Mouse (Mus musculus): ENCODE results near the gene Amd1.
A peak's percentile ranks its signal among the peaks of the same experiment; 100 is the strongest.

Amd1 gene

DNA sequence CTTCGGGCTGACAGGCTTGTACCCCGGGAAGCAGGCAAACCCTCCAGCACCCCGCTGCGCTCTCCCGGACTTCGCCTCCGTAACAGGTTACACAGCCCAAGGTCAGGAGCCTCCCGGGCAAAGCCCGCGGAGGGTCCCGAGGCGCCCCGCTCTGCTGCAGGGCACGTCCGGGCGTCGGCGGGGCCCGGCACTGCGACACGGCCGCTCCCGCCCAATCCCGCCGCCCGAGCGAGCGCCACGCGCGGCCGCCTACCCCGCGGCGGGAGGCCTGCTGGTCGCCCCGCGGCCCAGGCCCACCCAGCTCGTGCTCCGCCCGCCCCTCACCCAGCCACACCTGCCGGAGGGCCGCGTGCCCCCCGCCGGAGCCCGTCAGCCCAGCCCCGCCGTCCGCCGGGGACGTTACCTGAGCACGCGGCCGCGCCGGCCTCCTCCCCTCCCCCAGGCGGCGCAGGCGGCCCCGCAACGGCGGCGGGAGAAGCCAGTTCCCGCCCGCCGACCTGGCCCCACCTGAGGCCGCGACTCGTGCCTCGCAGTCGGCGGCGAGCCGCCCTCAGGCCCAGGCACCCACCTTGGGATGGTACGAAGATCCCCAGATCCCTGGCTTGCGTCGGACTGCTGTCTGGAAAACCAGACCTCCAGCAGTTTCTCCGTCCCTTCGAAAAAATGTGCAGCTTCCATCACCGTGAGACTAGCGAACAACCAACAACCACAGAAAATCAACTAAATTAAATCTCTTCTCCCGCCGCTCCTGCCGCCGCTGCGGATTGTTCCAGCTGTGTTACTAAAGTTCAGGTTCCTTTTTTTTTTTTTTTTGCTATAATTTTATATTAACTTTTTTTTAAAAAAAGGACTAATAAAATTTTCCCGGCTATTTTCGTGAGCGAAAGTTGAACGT lies 558 bp downstream of the Amd1 start:
- peak; percentile 56 for DNase-seq (ENCODE audit: low read depth, low spot score)

DNA sequence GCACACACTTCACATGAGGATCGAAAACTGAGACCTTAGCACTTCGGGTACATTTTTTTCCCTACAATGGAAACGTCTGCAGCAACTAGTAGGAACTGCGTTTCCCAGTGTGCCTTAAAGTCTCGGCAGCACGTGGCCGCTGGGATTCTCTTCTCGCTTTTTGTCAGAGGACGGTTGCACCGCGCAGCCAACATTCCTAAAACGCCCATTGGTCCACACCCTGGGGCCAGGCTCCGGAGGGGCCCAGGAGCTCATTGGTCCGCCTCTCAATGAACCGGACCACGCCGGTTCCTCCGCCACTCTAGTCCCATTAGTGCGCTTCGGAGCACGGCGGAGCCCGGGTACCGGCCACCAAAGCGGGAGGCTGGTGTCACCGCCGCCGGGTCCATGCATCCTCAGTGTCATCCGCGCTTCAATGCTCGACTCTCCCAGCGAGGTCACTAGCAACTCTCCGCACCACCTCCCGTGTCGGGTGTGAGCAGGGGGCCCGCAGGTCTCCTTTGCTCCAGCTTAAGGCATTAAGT lies 1.3 kb downstream of the Amd1 start:
- peak; percentile 96 for DNase-seq (ENCODE audit: low read depth, low spot score)

DNA sequence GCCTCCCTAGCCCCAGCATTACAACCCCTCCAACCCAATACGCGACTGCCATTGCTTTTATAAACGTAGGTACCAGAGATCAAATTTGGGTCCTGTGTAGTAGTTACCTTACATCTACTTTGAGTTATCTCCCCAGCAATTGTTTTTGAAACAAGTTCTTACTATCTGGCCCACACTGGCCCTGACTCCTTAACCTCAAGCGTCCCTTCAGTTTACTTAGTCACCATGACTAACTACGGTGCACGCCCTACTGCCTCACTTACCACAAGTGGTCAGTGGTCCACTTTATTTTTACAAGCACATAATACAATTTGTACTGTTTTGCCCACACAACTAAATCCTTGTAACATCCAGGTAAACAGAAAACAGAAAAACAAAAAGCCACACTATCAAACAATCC lies 9.3 kb downstream of the Amd1 start:
- DNase-seq (ENCODE audit: low read depth, low spot score) = no peak

DNA sequence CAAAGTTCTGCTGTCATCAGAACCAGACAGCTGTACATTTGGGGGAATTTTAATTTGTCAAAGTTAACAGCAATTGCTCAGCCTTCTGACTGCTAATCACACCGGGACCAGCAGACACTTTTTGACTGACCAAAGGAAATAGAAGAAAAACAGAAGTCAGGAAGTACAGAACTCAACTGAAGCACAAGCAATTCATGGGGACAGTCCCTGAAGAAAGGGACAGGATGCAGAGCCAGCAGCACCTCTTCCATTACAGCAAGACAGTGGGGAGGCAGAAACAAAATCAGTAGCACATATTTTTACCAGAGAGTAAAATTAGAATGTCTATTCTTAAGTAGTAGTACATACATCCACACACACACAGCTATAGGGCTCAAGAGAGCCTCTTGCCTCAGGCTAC lies 15.2 kb downstream of the Amd1 start:
- DNase-seq (ENCODE audit: low read depth, low spot score) = no peak

DNA sequence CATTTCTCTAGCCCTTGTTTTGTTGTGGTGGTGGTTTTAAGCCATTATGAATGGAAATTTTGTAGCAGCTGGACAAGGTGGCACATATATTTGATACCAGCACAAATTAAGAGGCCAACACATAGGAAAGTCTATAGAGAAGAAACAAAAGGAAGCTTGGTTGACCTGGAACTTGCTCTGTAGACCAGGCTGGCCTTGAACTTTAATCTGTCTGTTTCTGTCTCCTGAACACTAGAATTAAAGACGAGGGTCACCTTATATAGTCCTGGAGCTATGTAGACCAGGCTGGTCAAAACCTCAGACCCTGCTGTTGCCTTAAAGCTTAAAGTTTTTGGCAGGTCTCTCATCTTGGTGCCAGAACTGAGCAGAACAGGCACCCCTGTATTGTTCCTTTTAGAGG lies 16.4 kb downstream of the Amd1 start:
- no peak for DNase-seq (ENCODE audit: low read depth, low spot score)

DNA sequence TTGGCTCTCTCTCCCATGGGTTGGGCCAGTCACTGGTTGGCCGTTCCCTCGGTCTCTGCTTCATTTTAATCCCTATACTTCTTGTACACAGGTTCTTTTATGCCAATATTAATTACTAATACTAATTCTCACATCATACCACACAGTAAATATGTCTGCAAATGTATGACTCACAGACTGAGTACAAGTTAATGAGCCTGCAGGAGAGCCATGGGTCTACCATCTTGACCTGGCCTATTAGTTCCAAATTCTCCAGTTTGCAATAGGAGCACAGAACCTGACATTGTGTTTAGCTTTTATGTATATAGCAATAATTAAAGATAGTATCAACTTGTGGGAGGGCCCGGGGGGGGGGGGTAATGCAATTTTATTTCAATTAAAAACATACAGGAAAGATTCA lies 17.0 kb downstream of the Amd1 start:
- no peak for DNase-seq (ENCODE audit: low read depth, low spot score)

DNA sequence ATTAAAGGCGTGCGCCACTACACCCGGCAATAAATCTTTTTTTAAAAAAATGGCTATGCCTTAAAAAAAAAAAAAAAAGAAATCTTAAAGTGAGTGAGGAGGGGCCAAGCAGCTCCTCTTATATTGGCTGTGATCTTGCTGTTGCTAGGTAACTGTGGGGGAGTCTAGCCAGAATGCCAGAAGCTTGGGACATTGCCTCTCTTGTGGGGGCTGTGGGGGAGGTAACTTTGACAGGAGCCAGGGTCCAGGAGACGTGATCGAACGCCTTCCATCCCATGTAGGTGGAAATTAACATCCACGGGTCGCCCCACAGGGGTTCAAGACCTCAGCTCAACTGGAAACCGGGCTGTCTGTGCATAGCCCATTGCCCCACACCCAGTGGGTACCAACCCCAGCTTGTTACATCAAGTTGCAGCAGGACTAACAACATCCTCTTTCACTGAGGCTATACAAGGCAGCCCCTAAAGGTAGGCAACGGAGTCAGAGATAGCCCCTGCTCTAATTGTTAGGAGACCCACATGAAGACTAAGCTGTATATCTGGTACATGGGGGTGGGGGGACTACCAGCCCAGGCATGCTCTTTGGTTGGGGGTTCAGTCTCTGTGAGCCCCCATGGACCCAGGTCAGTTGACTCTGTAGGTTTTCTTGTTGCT lies 17.7 kb downstream of the Amd1 start:
- peak; percentile 37 for DNase-seq (ENCODE audit: low read depth, low spot score)

DNA sequence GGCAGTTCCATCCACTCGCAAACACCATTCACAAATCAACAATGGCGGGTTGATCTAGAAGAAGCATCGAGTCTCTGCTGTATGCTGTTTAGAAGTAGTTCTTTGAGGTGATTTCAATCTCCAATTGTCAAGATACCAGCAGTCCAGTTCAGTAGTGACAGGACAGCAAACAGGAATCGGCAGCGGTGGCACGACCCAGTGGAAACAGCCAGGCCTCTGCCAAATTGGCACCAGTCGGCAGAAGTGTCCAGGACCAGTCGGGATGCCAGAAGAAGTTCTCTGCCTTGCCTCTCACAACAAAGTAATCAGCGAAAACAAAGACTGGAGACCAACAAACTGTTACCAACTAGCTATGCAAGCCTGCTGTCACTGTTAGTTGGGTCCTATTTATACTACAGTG lies 18.4 kb downstream of the Amd1 start:
- DNase-seq (ENCODE audit: low read depth, low spot score) = no peak

DNA sequence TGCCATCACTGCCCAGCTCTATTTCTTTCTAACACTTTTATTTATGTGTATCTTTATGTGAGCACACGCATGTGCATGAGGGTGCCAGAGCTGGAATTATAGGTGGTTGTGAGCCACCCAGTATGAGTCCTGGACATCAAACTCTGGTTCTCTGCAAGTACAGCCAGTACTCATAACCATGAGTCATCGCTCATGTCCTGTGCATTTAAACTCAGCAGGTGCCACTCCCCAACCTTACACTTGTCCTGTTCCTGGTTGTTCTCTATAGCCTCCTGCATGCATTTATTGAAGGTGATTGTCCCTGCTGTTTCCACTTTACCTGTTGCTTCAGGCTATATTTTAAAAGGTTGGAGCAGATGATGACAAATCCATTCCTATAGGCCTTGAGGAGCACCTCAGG lies 20.4 kb downstream of the Amd1 start:
- no peak for DNase-seq (ENCODE audit: low read depth, low spot score)

DNA sequence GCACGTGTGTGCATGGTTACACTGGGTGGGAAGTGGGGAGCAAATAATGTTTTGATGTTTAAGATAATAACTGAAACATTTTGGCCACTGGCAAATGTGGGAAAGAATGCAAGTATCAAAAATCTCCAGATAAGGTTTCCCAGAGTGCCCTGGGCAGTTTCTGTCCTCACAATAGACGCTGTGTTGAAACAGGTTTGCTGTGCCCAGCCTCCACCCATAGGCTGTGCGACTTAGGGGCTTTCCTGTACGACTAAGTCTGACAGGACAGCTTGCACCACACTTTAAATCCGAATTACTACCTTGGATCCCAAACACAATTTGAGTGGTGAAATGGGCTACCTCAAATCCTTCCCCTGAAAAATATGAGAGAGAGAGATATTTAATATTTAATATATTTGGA lies 23.7 kb downstream of the Amd1 start:
- no peak for DNase-seq (ENCODE audit: low read depth, low spot score)

DNA sequence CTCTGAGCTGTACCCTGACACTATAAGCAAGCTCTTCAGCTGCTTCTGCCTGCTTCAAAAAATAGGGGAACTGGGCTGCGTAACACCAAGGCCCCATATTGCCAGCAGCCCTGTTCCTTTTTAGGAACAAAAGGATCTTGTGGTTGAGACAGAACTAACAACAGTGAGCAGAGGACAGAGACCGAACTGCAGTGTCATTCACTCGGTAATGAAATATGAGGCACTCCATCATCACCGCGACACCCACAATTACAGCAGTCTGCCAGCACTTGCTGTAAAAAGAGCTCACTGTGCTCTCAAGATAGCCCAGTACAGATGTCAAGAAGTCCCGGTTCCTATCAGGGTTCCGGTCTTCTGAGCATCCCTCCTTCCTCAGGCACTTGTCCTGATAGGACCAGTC lies 26.0 kb downstream of the Amd1 start:
- DNase-seq (ENCODE audit: low read depth, low spot score) = peak; percentile 54

DNA sequence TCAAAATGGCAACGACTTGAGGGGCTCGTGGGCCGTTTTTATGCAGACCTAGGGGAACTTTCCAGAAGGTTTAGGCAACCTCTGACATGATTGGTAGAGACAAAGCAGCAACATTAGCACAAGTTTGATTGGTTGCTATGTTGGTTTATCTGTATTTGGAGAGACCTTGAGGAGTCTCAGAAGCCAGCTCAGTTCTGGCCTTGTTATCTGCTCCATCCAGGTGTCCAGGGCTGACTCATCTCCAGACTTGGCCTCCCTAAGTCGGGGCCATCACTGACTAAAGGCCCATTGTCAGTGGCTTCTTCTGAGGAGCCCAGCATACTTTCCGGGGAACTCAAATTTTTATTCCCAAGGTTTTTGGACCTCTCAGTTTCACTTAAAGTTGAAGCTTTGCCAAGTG lies 28.0 kb downstream of the Amd1 start:
- DNase-seq (ENCODE audit: low read depth, low spot score) = no peak

DNA sequence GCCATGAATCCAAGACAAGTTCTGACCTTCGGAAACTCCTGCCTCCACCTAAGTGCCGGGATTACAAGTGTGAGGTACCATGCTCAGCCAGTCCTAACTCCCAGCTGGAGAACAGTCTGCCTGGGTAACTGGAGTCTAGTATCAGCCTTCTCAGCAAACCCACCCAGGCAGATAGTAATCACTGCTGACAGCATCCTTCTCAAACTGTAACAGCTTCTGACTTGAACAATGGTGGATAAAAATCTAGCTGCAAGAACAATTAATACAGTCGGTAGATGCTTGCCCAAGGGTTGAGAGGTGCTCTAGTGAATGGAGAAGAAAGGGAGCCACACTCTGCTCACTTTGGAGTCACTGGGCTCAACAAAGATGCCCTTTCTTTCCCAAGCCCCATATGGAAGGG lies 30.8 kb downstream of the Amd1 start:
- no peak for DNase-seq (ENCODE audit: low read depth, low spot score)

DNA sequence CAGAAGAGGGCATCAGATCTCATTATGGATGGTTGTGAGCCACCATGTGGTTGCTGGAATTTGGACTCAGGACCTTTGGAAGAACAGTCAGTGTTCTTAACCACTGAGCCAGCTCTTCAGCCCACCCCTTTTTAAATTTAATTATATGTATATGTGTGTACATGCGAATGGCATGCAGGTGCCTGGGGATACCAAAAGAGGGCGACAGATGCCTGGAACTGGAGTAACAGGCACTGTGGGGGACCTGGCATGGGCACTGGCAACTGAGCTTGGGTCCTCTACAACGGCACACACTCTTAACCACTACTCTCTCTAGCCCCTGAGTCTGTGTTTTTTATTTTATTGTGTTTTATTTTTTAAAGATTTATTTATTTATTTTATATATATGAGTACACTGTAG lies 37.1 kb downstream of the Amd1 start:
- no peak for DNase-seq (ENCODE audit: low read depth, low spot score)

DNA sequence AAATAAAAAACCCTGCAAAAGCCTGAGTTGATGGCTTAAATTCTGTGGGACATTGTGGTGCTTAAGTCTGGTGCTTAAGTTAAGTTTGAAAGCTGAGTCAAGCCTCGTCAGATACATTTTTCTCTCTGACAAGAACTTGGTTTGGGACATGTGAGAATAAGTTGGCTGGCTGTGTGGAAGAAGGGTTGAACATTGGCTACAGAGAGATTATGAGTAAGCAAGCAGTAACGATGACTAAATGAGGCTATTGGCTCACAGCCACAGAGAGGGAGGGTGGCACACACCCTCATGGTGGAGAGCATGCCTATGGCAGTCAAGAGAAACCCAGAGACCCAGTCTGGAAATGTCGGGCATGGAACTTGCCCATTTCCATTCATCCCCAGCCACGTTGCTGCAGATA lies 38.3 kb downstream of the Amd1 start:
- DNase-seq (ENCODE audit: low read depth, low spot score) = peak; percentile 45

DNA sequence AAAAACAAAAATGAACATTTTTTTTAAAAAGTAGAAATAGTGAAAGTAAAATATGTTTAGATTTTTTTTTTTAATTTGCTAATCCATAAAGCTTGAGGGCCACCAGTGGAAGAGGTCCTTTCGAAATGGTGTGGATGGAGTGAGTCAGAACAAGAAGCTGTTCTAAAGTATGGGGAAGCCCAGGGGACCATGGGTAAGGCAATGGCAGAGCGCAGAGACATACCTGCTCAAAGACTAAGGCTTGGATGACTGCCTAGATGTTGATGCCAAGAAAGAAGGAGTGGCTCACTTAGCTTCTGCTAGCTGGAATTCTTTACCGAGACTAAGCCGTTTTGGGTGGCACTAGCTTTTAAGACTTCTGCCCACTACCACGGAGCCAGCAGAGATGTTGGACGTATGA lies 39.8 kb downstream of the Amd1 start:
- no peak for DNase-seq (ENCODE audit: low read depth, low spot score)

DNA sequence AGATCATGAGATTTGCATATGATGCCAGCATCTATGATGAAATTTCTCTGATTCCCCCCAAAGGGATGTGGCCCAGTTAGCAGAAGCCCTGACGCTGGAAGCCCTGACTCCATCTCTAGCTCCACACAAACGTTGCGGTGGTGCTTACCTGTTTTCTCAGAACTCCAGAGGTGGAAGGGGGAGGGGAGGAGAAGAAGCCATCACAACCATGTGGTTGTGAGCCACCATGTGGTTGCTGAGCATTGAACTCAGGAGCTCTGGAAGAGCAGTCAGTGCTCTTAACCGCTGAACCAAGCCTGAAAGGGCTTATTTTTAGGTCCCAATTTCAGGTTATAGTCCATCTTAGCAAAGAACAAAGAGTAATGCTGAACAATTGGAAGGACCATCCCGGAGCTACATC lies 41.7 kb downstream of the Amd1 start:
- no peak for DNase-seq (ENCODE audit: low read depth, low spot score)

DNA sequence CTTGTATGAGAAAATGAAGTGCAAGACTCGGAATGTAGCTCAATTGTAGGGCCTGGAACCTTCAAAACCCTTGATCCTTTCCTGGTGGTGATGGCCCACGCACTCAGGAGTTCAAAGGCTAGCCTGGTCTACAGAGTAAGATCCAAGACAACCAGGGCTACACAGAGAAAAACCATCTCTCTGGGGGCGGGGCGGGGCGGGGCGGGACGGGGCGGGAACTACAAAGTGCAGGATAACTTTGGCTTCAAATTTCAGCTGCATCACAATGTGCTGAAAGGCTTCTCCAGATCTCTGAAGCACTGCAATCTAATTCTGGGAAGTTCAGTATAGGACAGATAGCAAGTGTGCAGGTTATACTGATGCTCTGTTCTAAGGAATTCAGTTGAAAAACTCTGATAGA lies 42.4 kb downstream of the Amd1 start:
- no peak for DNase-seq (ENCODE audit: low read depth, low spot score)

DNA sequence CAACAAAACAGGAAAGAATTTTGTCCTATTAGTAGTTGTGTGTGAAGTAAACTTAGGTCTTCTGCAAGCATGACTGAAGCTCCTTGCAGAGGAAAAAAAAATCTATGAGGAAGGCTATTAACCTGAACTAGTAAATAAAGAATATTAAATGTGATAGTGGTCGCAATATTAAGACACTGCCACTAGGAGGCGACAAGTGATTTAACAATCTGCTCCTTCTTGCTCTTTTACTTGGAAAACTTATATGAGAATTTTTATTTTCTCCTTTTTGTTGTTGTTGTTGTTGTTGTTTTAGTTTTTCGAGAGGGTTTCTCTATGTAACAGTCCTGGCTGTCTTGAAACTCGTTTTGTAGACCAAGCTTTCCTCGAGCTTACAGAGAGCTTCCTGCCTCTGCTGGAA lies 43.0 kb downstream of the Amd1 start:
- DNase-seq (ENCODE audit: low read depth, low spot score) = peak; percentile 73

DNA sequence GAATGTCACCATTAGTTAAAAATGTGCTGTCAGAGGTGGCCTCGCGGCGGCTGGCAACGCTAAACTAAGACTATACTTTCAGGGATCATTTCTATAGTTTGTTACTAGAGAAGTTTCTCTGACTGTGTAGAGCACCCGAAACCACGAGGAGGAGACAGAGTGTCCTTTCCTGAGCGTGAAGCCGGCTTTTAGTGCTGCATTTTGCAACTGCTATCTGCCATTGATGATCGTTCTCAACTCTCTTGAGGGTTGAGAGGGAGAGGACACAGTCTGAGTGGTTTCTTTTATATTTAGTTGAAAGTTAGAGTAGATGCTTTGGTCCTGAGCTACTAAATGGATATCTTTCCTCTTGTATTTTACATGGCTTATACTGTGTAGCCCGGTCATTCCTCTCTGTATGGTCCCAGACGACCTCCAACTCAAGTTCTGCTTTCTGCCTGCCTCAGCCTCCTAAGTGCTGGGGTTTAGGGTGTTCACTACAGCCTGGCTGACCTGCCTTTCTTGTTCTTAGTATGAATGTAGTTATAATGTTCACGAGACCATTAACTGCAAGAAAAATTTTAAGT lies 43.5 kb downstream of the Amd1 start:
- DNase-seq (ENCODE audit: low read depth, low spot score) = peak; percentile 92

DNA sequence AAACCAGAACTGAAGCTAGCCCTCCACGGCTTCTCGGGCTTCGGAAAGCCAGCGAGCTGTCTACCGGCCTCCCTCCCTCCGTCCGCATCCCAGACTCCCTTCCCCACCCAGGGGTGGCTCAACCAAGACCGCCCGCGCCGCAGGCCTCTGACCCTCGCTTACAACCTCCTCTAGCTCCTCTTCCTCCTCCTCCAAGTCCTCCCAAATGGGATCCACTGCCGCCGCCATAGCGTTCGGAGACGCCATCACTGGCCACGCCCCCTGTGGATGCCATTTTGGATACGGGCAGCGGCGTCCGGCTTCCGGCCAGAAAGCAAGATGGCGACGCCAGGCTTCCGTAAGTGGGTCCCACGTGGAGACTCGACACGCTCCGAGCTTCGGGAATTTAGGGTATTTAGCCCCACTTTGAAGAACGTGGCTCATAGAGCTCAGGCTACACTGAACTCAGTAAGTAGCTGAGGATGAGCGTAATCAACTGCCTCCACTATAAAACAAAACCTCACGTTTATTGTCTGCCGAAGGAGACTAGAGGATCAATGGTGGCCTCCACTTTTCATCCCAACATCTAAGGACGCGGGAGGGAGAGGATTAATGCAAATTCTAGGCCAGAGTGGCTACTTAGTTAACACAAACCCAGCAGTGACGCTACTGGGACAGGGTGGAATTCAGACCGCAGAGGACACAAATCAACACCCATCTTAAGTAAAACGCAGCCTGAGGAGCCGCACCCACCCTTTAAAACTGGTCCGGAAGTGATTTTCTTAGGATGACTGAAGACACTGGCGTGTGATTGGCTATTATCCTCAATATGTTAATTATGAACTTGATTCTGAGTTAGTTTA lies 44.4 kb downstream of the Amd1 start, which contains the start of gene Gtf3c6:
Gene Gtf3c6, minus strand, starts transcription at position 695 of the 842 bp plus-strand sequence.
- peak; percentile 96 for DNase-seq (ENCODE audit: low read depth, low spot score)

DNA sequence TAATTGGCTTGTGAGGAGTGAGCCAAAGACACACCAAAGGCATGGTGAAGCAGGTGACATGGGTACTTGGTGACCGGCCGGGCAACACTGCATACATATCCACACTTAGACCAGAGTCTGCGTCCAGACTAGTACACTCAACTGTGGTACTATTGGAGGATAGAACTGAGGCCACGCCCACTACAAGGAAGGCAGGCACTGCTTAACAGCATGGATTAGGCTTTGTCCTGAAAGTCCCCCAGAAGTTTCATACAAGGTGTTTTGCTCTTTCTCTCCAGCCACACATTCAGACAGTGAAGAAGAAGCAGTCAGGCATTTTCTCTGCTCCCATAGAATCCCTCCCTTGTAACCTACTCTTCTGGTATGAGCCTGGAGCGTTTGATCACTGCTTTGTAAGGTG lies 45.3 kb downstream of the Amd1 start:
- peak; percentile 68 for DNase-seq (ENCODE audit: low read depth, low spot score)

Measured in brain, adult 2 months (tissue).